Mouse (Mus musculus) cortical plate, adult 2 months (tissue): ENCODE data around the gene Kiss1r.

Source experiments
- CTCF ChIP-seq: fragments of 200-500 bp; IDR thresholded peaks from 2 replicates; pipeline ENCODE4 v1.5.1; 2011; ENCODE audit warnings: mild to moderate bottlenecking, control low read depth, low read length; ENCODE audit not compliant: insufficient read depth; ENCODE audit errors: extremely low read depth
- POLR2A ChIP-seq: fragments of 200-500 bp; IDR thresholded peaks from 2 replicates; pipeline ENCODE4 v1.6.1; 2011; ENCODE audit warnings: mild to moderate bottlenecking, low read length, control low read depth; ENCODE audit not compliant: insufficient read depth; ENCODE audit errors: extremely low read depth

GRCm38 (mm10) chr10:79931797-79932196 is 15.0 kb downstream of the Kiss1r start:
- TF ChIP-seq POLR2A = no peak
- TF ChIP-seq CTCF = no peak
